Mouse (Mus musculus): ENCODE results near the gene Smim8.
A peak's percentile ranks its signal among the peaks of the same experiment; 100 is the strongest.
"Not testable (repeated sequence)": the region's sequence is repeated elsewhere in the genome, so short reads cannot be mapped to it uniquely, and the experiment has no call there.

Smim8 gene

DNA sequence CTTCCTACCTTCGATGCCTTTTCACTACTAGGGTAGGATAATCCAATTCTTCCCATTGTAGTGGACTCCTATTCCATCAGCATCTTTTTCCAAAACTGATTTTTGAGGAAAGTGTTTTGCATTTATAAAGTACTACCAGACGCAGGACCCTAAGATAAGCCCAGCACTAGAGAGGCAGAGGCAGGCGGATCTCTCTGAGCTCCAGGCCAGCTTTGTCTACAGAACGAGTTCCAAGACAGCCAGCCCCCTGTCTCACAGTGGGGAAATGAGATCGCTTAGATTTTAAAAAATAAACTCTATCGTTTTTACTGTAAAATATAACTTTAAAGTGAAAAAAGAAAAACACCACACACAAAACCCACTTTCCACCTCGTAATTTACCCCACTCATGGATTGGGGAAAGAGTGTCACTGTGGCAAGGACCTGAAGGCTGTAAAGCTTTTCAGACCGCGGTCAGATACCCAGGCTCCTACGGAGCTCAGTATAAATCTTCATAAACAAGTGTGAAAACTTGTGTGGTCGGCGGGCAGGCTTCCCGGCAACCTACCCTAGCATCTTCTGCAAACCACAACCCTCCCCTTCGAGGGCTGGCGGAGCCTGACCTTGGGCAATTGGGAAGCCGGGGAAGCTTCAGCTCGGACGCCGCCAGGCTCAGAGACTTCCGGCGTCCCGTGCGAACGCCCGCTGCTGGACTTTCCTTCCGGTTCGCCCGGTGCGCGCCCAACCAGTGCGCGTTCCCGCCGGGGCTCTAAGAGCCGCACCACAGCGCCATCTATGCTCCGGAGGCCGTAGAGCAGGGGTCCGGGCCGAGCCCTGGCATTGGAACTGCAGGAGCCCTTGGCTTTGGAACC is at the start of gene Smim8:
Gene Smim8, minus strand, starts transcription at position 747 of the 851 bp plus-strand sequence.
- DNase-seq (ENCODE audit: low spot score in 2 of 2), result peak; percentile 91 to 93

DNA sequence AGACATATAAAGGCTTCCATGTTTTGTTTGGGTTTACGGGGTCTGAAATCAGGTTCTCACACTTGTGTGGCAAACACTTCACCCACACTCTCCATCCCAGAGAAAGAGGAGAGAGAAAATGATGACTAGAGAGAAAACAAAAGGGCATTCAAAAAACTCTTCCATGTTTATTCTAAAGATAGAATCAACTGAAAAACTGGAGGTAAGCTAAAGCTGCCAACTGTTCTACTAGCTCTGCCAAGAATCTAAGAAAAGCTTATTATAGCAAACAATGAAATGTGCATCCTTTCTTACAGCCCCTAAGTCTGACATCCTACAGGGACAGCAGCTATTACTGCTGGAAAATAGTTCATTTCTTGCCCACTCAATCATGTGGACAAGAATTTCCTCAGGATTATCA is 45.7 kb upstream of the Smim8 start:
- no peak for DNase-seq (ENCODE audit: low spot score in 2 of 2)

GRCm38 (mm10) chr4:34819904-34820303 is 41.7 kb upstream of the Smim8 start:
- no peak for DNase-seq (ENCODE audit: low spot score in 2 of 2)

DNA sequence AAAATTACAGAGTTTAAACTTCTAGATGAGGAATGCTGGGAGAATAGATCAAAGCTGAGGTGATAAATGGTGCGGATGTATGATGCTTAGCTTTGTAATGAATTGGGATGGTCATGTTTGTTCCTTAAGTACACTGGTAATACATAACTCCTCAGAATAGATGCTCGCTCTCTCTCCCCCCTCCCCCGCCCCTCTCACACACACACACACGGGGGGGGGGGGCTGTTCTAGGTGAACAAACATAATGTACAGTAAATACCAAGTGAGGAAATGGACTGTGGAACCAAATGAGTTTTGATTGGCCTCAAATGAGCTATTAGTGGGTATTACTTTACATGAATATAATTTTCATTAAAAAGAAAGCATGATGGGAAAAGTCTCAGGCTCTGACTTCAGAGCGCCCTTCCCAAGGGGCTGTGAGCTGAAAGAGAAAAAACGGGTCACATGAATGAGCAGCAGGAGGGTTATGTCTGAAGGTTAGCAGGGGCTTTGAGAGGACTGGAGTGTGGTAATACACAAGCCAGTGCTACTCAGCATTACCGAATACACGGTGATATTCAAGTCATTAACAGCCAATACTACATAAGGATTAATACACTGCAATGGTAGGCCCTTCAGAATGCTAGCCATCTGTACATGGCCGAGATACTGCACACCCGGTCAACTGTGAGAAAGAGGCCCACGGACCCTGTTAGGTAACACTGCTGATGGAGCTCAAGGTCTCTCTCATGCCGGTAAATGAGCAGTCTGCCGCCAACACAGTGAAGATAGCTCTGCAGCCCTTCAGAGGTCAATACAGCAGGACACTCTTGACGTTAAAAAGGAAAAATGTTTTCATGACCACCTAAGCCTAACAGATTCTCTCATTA is 23.2 kb upstream of the Smim8 start:
- no peak for DNase-seq (ENCODE audit: low spot score in 2 of 2)

GRCm38 (mm10) chr4:34798005-34798404 is 19.8 kb upstream of the Smim8 start:
- no peak for DNase-seq (ENCODE audit: low spot score in 2 of 2)

DNA sequence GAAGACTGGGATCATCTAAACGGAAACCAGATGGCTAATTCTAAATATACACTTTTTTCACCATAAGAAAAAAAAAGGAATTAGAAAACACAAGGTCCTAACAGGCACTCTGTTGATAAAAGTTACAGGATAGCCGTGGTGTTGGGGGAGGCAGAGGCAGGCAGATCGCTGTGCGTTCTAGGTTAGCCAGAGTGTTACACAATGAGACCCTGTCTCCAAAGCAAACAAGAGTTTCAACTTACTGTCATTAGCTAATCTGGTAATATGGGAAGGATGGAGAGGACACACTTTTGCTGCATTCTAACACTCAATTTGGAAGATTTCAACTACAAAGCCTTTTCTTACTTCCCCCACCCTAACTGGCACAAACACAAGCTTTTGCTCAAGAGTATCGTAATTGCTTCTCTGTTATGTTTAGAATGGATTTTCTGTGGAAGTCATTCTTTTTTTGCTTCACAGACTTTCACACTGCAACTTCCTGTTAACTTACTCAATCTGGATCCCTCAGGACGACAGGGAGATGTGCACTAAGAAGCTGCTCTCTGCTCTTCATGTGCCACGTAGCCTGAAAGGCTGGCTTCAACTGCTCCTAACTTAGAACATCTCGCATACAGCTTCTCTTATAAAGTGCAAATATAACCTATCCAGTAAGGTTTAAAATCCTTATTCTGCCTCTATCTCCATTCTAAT is 19.2 kb upstream of the Smim8 start:
- no peak for DNase-seq (ENCODE audit: low spot score in 2 of 2)

DNA sequence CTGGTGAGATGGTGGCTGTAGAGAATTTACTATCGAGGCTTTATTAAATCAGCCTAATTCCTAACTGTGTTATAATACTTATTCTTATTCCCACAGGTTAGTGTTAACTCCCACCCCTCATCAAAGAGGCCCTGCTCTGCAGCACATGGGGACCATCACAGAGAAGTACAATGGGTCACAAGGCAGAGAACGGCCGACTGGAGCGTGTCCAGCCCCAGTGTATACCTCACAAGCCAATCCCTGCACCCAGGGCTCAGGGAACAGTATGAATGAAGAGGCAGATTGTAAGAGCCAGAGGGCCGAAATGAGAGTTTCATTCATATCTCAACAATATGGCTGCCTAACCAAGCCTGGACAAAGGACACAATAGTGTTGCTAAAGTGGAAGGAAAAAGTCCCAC is 18.1 kb upstream of the Smim8 start:
- DNase-seq (ENCODE audit: low spot score in 2 of 2), result no peak

GRCm38 (mm10) chr4:34786476-34786875 is 8.3 kb upstream of the Smim8 start:
- no peak for DNase-seq (ENCODE audit: low spot score in 2 of 2)

DNA sequence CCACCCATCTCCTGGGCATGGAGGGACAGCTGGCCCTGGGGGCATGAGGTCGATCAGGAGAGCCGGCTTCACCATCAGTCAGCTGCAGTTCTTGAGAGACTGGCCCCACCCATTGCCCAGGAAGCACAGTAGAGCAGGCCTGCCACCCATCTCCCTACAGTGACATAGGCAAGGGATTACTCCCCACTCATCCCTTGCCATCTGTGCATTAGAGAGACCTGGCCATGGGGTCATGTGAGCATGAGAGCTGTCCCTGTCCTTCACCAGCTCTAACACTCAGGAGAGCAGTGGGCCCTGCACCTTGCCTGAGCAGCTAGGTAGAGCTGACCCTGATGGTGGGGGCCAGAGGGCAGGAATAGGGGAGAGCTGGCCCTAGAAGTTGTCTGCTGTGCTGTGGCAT is 7.4 kb upstream of the Smim8 start:
- no peak for DNase-seq (ENCODE audit: low spot score in 2 of 2)

GRCm38 (mm10) chr4:34784865-34785264 is 6.6 kb upstream of the Smim8 start:
- no peak for DNase-seq (ENCODE audit: low spot score in 2 of 2)

DNA sequence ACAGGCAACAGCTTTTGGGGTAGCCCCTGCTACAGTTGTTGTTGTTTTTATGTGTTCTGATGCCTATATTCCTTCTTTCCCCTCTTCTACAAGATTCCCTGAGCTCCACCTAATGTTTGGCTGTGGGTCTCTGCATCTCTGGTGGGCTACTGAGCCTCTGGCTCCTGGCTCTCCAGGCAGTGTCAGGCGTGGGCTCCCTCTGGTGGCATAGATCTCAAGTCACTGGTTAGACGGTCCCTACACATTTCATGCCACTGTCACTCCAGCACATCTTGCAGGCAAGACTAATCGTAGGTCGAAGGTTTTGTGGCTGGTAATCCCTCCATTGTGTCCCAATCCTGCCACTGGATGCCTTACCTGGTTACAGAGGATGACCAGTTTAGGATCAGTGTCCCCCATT is 4.5 kb upstream of the Smim8 start:
- peak in 1 of 2 experiments; percentile 31 for DNase-seq (ENCODE audit: low spot score in 2 of 2)

- DNase-seq (ENCODE audit: low spot score in 2 of 2), result no peak
These were observed 6.4 kb downstream of the Smim8 start for GRCm38 (mm10) chr4:34771652-34772371.

- no peak for DNase-seq (ENCODE audit: low spot score in 2 of 2)
These were observed 22.1 kb downstream of the Smim8 start, which contains the start of gene Gm136 for GRCm38 (mm10) chr4:34756163-34756562. Gm136 (minus strand) TSS chr4:34756263.

- DNase-seq (ENCODE audit: low spot score in 2 of 2), result no peak
These were observed 29.0 kb downstream of the Smim8 start for GRCm38 (mm10) chr4:34749236-34749635.

- no peak for DNase-seq (ENCODE audit: low spot score in 2 of 2)
These were observed 43.8 kb downstream of the Smim8 start for GRCm38 (mm10) chr4:34734461-34734860.

GRCm38 (mm10) chr4:34733415-34733814 is 44.8 kb downstream of the Smim8 start:
- DNase-seq (ENCODE audit: low spot score in 2 of 2), result not testable (repeated sequence)

DNA sequence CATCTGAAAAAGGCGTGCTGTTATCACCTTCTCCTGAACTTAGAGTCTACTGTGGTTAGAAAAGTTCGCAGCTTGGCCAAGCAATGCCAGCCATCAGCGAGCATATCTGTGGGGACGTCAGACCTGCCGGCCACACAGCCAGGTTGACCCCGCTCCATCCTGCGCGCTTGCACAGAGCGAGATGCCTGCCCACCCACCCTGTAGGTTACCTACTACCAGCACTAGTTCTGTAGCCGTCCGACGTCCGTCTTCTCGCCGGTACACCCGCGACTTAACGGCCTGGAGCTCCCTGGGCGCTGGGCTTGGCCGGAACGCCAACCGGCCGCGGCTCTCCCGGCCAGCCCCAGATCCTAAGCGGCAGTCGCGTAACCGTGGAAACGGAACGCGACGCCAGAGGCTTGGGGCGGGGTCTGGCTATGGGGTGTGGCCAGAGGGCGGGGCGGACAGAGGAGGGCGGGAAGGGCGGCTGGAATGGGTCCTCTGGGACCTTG is 48.3 kb downstream of the Smim8 start, which contains the start of gene Cfap206:
Gene Cfap206, minus strand, starts transcription at position 356 of the 491 bp plus-strand sequence.
- DNase-seq (ENCODE audit: low spot score in 2 of 2), result peak; percentile 47 to 69

DNA sequence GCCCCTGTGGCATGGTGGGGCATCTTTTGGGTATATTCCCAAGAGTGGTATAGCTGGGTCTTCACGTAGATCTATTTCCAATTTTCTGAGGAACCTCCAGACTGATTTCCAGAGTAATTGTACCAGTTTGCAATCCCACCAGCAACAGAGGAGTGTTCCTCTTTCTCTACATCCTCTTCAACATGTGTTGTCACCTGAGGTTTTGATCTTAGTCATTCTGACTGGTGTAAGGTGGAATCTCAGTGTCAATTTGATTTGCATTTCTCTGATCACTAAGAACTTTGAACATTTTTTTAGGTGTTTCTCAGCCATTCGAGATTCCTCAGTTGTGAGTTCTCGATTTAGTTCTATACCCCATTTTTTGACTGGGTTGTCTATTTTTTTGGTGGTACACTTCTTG is 52.5 kb downstream of the Smim8 start:
- DNase-seq (ENCODE audit: low spot score in 2 of 2), result not testable (repeated sequence)

GRCm38 (mm10) chr4:34724306-34724705 is 53.9 kb downstream of the Smim8 start:
- no peak for DNase-seq (ENCODE audit: low spot score in 2 of 2)

- no peak for DNase-seq (ENCODE audit: low spot score in 2 of 2)
These were observed 55.0 kb downstream of the Smim8 start for GRCm38 (mm10) chr4:34723186-34723585.

Measured in right cerebral cortex, postnatal 10 days (tissue).